ENCODE assay signal across 8 mouse cellular contexts in the genomic region with DNA sequence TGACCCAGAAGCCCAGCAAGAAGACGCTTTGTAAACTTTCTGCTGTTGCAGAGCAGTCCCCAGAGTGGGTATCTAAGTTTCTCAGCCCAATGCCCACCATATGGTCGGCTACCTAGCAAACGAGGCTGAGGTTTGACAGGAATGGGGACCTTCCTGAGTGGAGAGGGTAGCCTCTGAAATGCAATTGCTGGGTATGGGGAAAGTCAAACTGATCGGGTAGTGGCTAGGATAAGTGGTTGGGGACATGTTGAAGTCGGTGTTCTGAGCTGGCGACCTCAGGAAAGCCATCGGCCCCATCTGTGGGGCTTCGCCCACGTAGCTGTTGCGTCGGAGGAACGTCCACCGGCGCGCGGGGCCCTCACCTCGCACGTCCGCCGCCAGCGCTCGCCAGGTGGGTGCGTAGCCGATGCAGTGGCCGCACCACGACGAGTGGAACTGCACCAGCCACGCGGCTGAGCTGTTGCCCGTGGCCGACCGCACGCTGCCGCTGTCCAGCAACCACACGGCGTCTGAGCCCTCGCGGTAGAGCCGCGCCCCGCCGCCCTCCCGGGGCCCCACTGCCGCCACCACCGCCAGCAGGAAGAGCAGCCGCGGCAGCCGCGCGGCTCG. TPM values are rescaled to one million over a fixed set of nuclear protein-coding genes. Genes with fewer than 3 reads are reported as not detected.
DNase-seq lines count a peak whose midpoint lies in the region; ATAC-seq and TF ChIP-seq lines count a peak whose summit lies in the region.

No protein-coding gene starts in this region.

- peak overlapping the region; percentile 95 for H3K4me2 ChIP-seq in heart, embryonic 12.5 days
- H3K4me2 ChIP-seq in CH12.LX (ENCODE audit: insufficient read depth, low read depth, poor library complexity, severe bottlenecking): peak overlapping the region; percentile 53
- peak overlapping the region; percentile 77 for H3K4me2 ChIP-seq in embryonic facial prominence, embryonic 13.5 days
- H3K4me2 ChIP-seq in intestine, embryonic 14.5 days (ENCODE audit: low read length): peak overlapping the region; percentile 81
- peak overlapping the region; percentile 86 for H3K4me2 ChIP-seq in midbrain, embryonic 14.5 days (ENCODE audit: low read length)

- H3K36me3 ChIP-seq in heart, embryonic 12.5 days: no peaks in the 10 kb centered on the region
- peaks cover 0 to 20% of the 10 kb centered on the region in 2 experiments for H3K36me3 ChIP-seq in CH12.LX (replicated peaks in 1 of 2; ENCODE audit: control insufficient read depth in 1 of 2, insufficient read depth in 1 of 2, low read length in 1 of 2)
- no peaks in the 10 kb centered on the region for H3K36me3 ChIP-seq in embryonic facial prominence, embryonic 13.5 days
- H3K36me3 ChIP-seq in intestine, embryonic 14.5 days (ENCODE audit: control insufficient read depth, insufficient read depth, low read length): no peaks in the 10 kb centered on the region
- no peaks in the 10 kb centered on the region for H3K36me3 ChIP-seq in midbrain, embryonic 14.5 days (ENCODE audit: control insufficient read depth, insufficient read depth, low read length)

- WGBS in heart, embryonic 12.5 days: under 1% methylated on average over 49 of the region's 51 CpGs
- under 1% methylated on average over 50 of the region's 51 CpGs for WGBS in embryonic facial prominence, embryonic 13.5 days
- WGBS in intestine, embryonic 14.5 days: under 1% methylated on average over 49 of the region's 51 CpGs
- WGBS in midbrain, embryonic 14.5 days: under 1% methylated on average over 51 of the region's 51 CpGs

- H3K27me3 ChIP-seq in heart, embryonic 12.5 days (replicated peaks): no peaks in the 10 kb centered on the region
- peaks cover 17% of the 10 kb centered on the region for H3K27me3 ChIP-seq in CH12.LX (replicated peaks)
- H3K27me3 ChIP-seq in embryonic facial prominence, embryonic 13.5 days: no peaks in the 10 kb centered on the region
- no peaks in the 10 kb centered on the region for H3K27me3 ChIP-seq in intestine, embryonic 14.5 days (replicated peaks; ENCODE audit: control insufficient read depth, insufficient read depth, low read length)
- H3K27me3 ChIP-seq in midbrain, embryonic 14.5 days (ENCODE audit: control insufficient read depth, insufficient read depth, low read length): no peaks in the 10 kb centered on the region

- peak overlapping the region; percentile 86 for H3K4me3 ChIP-seq in heart, embryonic 12.5 days
- peak overlapping the region; percentile 80 to 99 (median 98) for H3K4me3 ChIP-seq in CH12.LX (replicated peaks in 1 of 3; ENCODE audit: low read depth in 2 of 3, low read length in 2 of 3, poor library complexity in 1 of 3)
- H3K4me3 ChIP-seq in embryonic facial prominence, embryonic 13.5 days: peak overlapping the region; percentile 90
- peak overlapping the region; percentile 63 for H3K4me3 ChIP-seq in intestine, embryonic 14.5 days (ENCODE audit: low read depth, low read length)
- H3K4me3 ChIP-seq in midbrain, embryonic 14.5 days (replicated peaks; ENCODE audit: low read depth, low read length): peak overlapping the region; percentile 91

- dilution Hi-C loops in CH12.LX (cut with MboI; ENCODE audit: extremely low pct_ligation_motif_present, extremely low pct_unique_long_range_greater_than_20kb, low sequenced_read_pairs): no loop called here

- TF ChIP-seq EP300 in CH12.LX (IDR thresholded peaks at IDR 0.05; ENCODE audit: low read length): no peak

- TF ChIP-seq POLR2A in CH12.LX (IDR thresholded peaks at IDR 0.05; ENCODE audit: low read depth, low read length): no peak

- peak overlapping the region; percentile 71 for H3K9ac ChIP-seq in heart, embryonic 12.5 days
- peak overlapping the region; percentile 78 for H3K9ac ChIP-seq in CH12.LX (ENCODE audit: insufficient read depth, low read depth)
- peak overlapping the region; percentile 88 for H3K9ac ChIP-seq in embryonic facial prominence, embryonic 13.5 days
- peak overlapping the region; percentile 58 for H3K9ac ChIP-seq in intestine, embryonic 14.5 days (ENCODE audit: low read length)
- peak overlapping the region; percentile 84 for H3K9ac ChIP-seq in midbrain, embryonic 14.5 days (replicated peaks; ENCODE audit: low read length)

- no peaks in the 10 kb centered on the region for H3K79me2 ChIP-seq in CH12.LX (replicated peaks; ENCODE audit: control insufficient read depth, extremely low read depth, insufficient read depth, poor library complexity, severe bottlenecking)

- no peaks in the 10 kb centered on the region for H3K9me3 ChIP-seq in heart, embryonic 12.5 days (replicated peaks)
- no peaks in the 10 kb centered on the region for H3K9me3 ChIP-seq in CH12.LX (replicated peaks; ENCODE audit: low read length)
- H3K9me3 ChIP-seq in embryonic facial prominence, embryonic 13.5 days: no peaks in the 10 kb centered on the region
- H3K9me3 ChIP-seq in intestine, embryonic 14.5 days (ENCODE audit: control insufficient read depth, low read length): no peaks in the 10 kb centered on the region
- H3K9me3 ChIP-seq in midbrain, embryonic 14.5 days (ENCODE audit: control insufficient read depth, low read length): no peaks in the 10 kb centered on the region

- in situ Hi-C loops in CH12.LX (cut with MboI; ENCODE audit: low pct_ligation_motif_present, low pct_unique_long_range_greater_than_20kb, low sequenced_read_pairs): no loop called here

- peak overlapping the region; percentile 20 for H3K27ac ChIP-seq in heart, embryonic 12.5 days (ENCODE audit: poor library complexity, severe bottlenecking)
- no peak overlapping the region for H3K27ac ChIP-seq in CH12.LX (ENCODE audit: insufficient read depth, low read depth)
- peak overlapping the region; percentile 78 for H3K27ac ChIP-seq in embryonic facial prominence, embryonic 13.5 days
- peak overlapping the region; percentile 47; the same call in 1 of the 2 replicates for H3K27ac ChIP-seq in intestine, embryonic 14.5 days (ENCODE audit: low read depth)
- peak overlapping the region; percentile 85 for H3K27ac ChIP-seq in midbrain, embryonic 14.5 days (replicated peaks; ENCODE audit: low read depth, low read length)

- no peak for TF ChIP-seq CTCF in CH12.LX (conservative IDR thresholded peaks at IDR 0.05 in 1 of 2, IDR thresholded peaks at IDR 0.05 in 1 of 2; ENCODE audit: low read depth in 2 of 2, low read length in 2 of 2)

- no peak for DNase-seq in heart, adult 9 months (ENCODE audit: low spot score in 2 of 2)
- DNase-seq in CH12.LX (ENCODE audit: extremely low read depth): no peak
- peak; percentile 70 for DNase-seq in intestine, embryonic 14.5 days (ENCODE audit: low spot score)
- no peak for DNase-seq in midbrain, embryonic 14.5 days
- DNase-seq in cerebellum, adult 8-10 months: no peak
- DNase-seq in kidney, postnatal 25 days: no peak

- ATAC-seq in heart, embryonic 12.5 days (ENCODE audit: insufficient number of reproducible peaks, low FRiP score): peak; percentile 63
- peak; percentile 67 for ATAC-seq in embryonic facial prominence, embryonic 13.5 days (ENCODE audit: insufficient number of reproducible peaks, insufficient read depth, low FRiP score, low TSS enrichment, low read depth)
- peak; percentile 34 for ATAC-seq in intestine, embryonic 14.5 days (replicated peaks; ENCODE audit: low FRiP score, low TSS enrichment, low read depth)
- ATAC-seq in midbrain, embryonic 14.5 days (ENCODE audit: low FRiP score, low TSS enrichment): peak; percentile 29

- TF ChIP-seq RAD21 in CH12.LX (IDR thresholded peaks at IDR 0.05; ENCODE audit: low read depth, low read length): no peak

- H3K4me1 ChIP-seq in heart, embryonic 12.5 days (replicated peaks): peaks cover 35% of the 10 kb centered on the region
- H3K4me1 ChIP-seq in CH12.LX (ENCODE audit: control insufficient read depth in 1 of 2, insufficient read depth in 2 of 2): peaks cover 4 to 31% of the 10 kb centered on the region in 2 experiments; a peak in 3 of 4 replicates
- peaks cover 13% of the 10 kb centered on the region for H3K4me1 ChIP-seq in embryonic facial prominence, embryonic 13.5 days
- peaks cover 23% of the 10 kb centered on the region for H3K4me1 ChIP-seq in intestine, embryonic 14.5 days (replicated peaks; ENCODE audit: control insufficient read depth, insufficient read depth, low read length)
- H3K4me1 ChIP-seq in midbrain, embryonic 14.5 days (ENCODE audit: control insufficient read depth, insufficient read depth, low read length): peaks cover 9% of the 10 kb centered on the region

TF ChIP-seq in CH12.LX, 34 proteins besides CTCF, POLR2A, EP300 and RAD21 (continues in another document):
- no peak for TF ChIP-seq TBP (conservative IDR thresholded peaks at IDR 0.05; ENCODE audit: low read depth, low read length)
- no peak for TF ChIP-seq PAX5 (IDR thresholded peaks at IDR 0.05; ENCODE audit: low read length)
- TF ChIP-seq MXI1 (IDR thresholded peaks at IDR 0.05; ENCODE audit: low read depth, low read length): no peak; the same call in 1 of the 2 replicates

RNA-seq across cellular contexts. Expression of gene Qsox2, which starts 0.5 kb away (rescaled TPM):
- 15.6 and 15.9 TPM in 2 replicates for polyA plus RNA-seq in heart, embryonic 12.5 days (2016; fragmentation: Nextera tagmentation; extraction: Ambion mirVana)
- total RNA-seq in CH12.LX (2012; rRNA removed): 10.2 and 11.5 TPM in 2 replicates
- total RNA-seq in CH12.LX (2014; rRNA removed): 9.3 and 9.5 TPM in 2 replicates
- 5.2 and 6.4 TPM in 2 replicates for polyA plus RNA-seq in CH12.LX (2012; ENCODE audit: insufficient read length, low read depth)
- 14.6 and 18.3 TPM in 2 replicates for polyA plus RNA-seq in embryonic facial prominence, embryonic 13.5 days (2015; fragmentation: Nextera tagmentation; extraction: Ambion mirVana)
- 23.4 and 24.6 TPM in 2 replicates for polyA plus RNA-seq in intestine, embryonic 14.5 days (2014; fragmentation: Nextera tagmentation; extraction: Ambion mirVana)
- 11.9 and 15.5 TPM in 2 replicates for polyA plus RNA-seq in midbrain, embryonic 14.5 days (2014; fragmentation: Nextera tagmentation; extraction: Ambion mirVana)

RNA-seq across cellular contexts. Expression of gene Lhx3, which starts 28.7 kb away (rescaled TPM):
- polyA plus RNA-seq in heart, embryonic 12.5 days (2016; fragmentation: Nextera tagmentation; extraction: Ambion mirVana): not detected in 2 replicates
- total RNA-seq in CH12.LX (2012; rRNA removed) (not detected in 2 replicates), CH12.LX (2014; rRNA removed) (not detected in 2 replicates)
- not detected in 2 replicates for polyA plus RNA-seq in CH12.LX (2012; ENCODE audit: insufficient read length, low read depth)
- 0.12 and 0.15 TPM in 2 replicates for polyA plus RNA-seq in embryonic facial prominence, embryonic 13.5 days (2015; fragmentation: Nextera tagmentation; extraction: Ambion mirVana)
- not detected in 2 replicates for polyA plus RNA-seq in intestine, embryonic 14.5 days (2014; fragmentation: Nextera tagmentation; extraction: Ambion mirVana)
- not detected in 2 replicates for polyA plus RNA-seq in midbrain, embryonic 14.5 days (2014; fragmentation: Nextera tagmentation; extraction: Ambion mirVana)

RNA-seq across cellular contexts. Expression of gene Ccdc187, which starts 57.6 kb away (rescaled TPM):
- polyA plus RNA-seq in heart, embryonic 12.5 days (2016; fragmentation: Nextera tagmentation; extraction: Ambion mirVana): 0.05 and 0.09 TPM in 2 replicates
- total RNA-seq in CH12.LX (2012; rRNA removed) (not detected in 2 replicates), CH12.LX (2014; rRNA removed) (not detected in 2 replicates)
- polyA plus RNA-seq in CH12.LX (2012; ENCODE audit: insufficient read length, low read depth): not detected in 2 replicates
- polyA plus RNA-seq in embryonic facial prominence, embryonic 13.5 days (2015; fragmentation: Nextera tagmentation; extraction: Ambion mirVana): 0.10 and 0.28 TPM in 2 replicates
- 0.50 and 0.51 TPM in 2 replicates for polyA plus RNA-seq in intestine, embryonic 14.5 days (2014; fragmentation: Nextera tagmentation; extraction: Ambion mirVana)
- polyA plus RNA-seq in midbrain, embryonic 14.5 days (2014; fragmentation: Nextera tagmentation; extraction: Ambion mirVana): 0.11 and 0.20 TPM in 2 replicates
